Mouse (Mus musculus): ENCODE measurements around the gene Cel. TPM values are rescaled to one million over a fixed set of nuclear protein-coding genes. Genes with fewer than 3 reads are reported as not detected.

Cel gene
- not detected in 2 replicates for total RNA-seq (2015; ENCODE audit: low replicate concordance)
- not detected in 2 replicates for total RNA-seq (2017; ENCODE audit: low replicate concordance)

GRCm38 (mm10) chr2:28563303-28563702 lies at the start of gene Cel:
TSS of gene Cel (minus strand) at chr2:28563403.
- no peak for ATAC-seq (replicated peaks; ENCODE audit: low FRiP score, poor library complexity, severe bottlenecking)

GRCm38 (mm10) chr2:28612436-28613063 lies 49.3 kb upstream of the Cel start:
- no peak for ATAC-seq (replicated peaks; ENCODE audit: low FRiP score, poor library complexity, severe bottlenecking)

- ATAC-seq (replicated peaks; ENCODE audit: low FRiP score, poor library complexity, severe bottlenecking) = no peak
Measured at GRCm38 (mm10) chr2:28611407-28611787, 48.2 kb upstream of the Cel start.

GRCm38 (mm10) chr2:28610716-28611406 lies 47.7 kb upstream of the Cel start:
- no peak for ATAC-seq (replicated peaks; ENCODE audit: low FRiP score, poor library complexity, severe bottlenecking)

- no peak for ATAC-seq (replicated peaks; ENCODE audit: low FRiP score, poor library complexity, severe bottlenecking)
Measured at GRCm38 (mm10) chr2:28609851-28610250, 46.6 kb upstream of the Cel start.

- peak; percentile 72 for ATAC-seq (replicated peaks; ENCODE audit: low FRiP score, poor library complexity, severe bottlenecking)
Measured at GRCm38 (mm10) chr2:28607341-28608165, 44.4 kb upstream of the Cel start.

- ATAC-seq (replicated peaks; ENCODE audit: low FRiP score, poor library complexity, severe bottlenecking) = peak; percentile 43; the same call in 1 of the 2 replicates
Measured at GRCm38 (mm10) chr2:28606601-28607340, 43.6 kb upstream of the Cel start.

- ATAC-seq (replicated peaks; ENCODE audit: low FRiP score, poor library complexity, severe bottlenecking) = no peak
Measured at GRCm38 (mm10) chr2:28605789-28606541, 42.8 kb upstream of the Cel start.

- no peak for ATAC-seq (replicated peaks; ENCODE audit: low FRiP score, poor library complexity, severe bottlenecking)
Measured at GRCm38 (mm10) chr2:28603542-28603941, 40.3 kb upstream of the Cel start.

GRCm38 (mm10) chr2:28601720-28602590 lies 38.8 kb upstream of the Cel start:
- ATAC-seq (replicated peaks; ENCODE audit: low FRiP score, poor library complexity, severe bottlenecking) = peak; percentile 85

- ATAC-seq (replicated peaks; ENCODE audit: low FRiP score, poor library complexity, severe bottlenecking) = no peak
Measured at GRCm38 (mm10) chr2:28599569-28599900, 36.3 kb upstream of the Cel start.

GRCm38 (mm10) chr2:28598692-28599568 lies 35.7 kb upstream of the Cel start:
- ATAC-seq (replicated peaks; ENCODE audit: low FRiP score, poor library complexity, severe bottlenecking) = no peak

- peak; percentile 16 for ATAC-seq (replicated peaks; ENCODE audit: low FRiP score, poor library complexity, severe bottlenecking)
Measured at GRCm38 (mm10) chr2:28597733-28598547, 34.7 kb upstream of the Cel start.

GRCm38 (mm10) chr2:28596998-28597397 lies 33.8 kb upstream of the Cel start:
- no peak for ATAC-seq (replicated peaks; ENCODE audit: low FRiP score, poor library complexity, severe bottlenecking)

GRCm38 (mm10) chr2:28596021-28596420 lies 32.8 kb upstream of the Cel start:
- ATAC-seq (replicated peaks; ENCODE audit: low FRiP score, poor library complexity, severe bottlenecking) = peak; percentile 64

GRCm38 (mm10) chr2:28592809-28593208 lies 29.6 kb upstream of the Cel start:
- peak; percentile 80 for ATAC-seq (replicated peaks; ENCODE audit: low FRiP score, poor library complexity, severe bottlenecking)

GRCm38 (mm10) chr2:28591479-28591878 lies 28.3 kb upstream of the Cel start:
- ATAC-seq (replicated peaks; ENCODE audit: low FRiP score, poor library complexity, severe bottlenecking) = no peak
